21 mouse cellular contexts compared by ENCODE assay signal in the genomic region with DNA sequence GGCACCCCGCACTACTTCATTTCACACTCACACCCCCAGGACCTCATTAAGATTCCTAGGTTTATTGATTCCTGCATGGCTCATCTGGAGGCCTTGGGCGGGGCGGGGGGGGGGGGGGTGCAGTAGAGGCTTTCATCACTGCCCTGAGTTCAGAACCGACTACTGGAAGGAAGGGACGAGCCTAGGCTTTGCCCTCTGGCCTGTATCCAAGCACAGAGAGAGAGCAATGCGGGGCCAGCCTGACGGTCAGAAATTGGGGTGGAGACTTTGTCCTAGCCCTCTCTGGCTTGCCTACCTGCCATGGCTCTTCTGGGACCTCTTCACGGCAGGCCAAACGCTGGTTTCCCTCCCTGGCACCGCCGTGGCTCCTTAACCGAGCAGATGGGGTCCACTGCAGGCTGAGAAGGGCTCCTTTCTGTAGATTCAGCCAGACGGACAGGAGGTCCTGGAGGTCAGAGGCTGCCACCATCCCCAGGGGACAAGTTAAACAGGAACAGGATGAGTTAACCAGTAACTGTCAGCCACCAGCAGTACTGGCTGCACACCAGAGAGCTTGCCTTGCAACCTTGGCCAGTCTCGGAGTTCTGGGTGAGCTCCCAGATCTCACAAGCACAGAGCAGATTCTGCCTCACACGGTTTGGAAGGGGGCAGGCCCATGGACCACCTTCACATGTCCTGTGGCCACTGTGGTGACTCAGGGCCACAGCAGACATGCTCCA. TPM values are rescaled to one million over a fixed set of nuclear protein-coding genes. Genes with fewer than 3 reads are reported as not detected.
DNase-seq lines count a peak whose midpoint lies in the region; ATAC-seq and TF ChIP-seq lines count a peak whose summit lies in the region.
"Had no signal": no experiment of that assay in that cellular context is flagged by ENCODE, and none has a peak within 500 bp of the region (broad histone marks: within the 10 kb centered on the region; RNA-seq: fewer than 3 reads in every experiment).

No protein-coding gene starts in this region.

- H3K27ac ChIP-seq in neural tube, embryonic 14.5 days (ENCODE audit: low read depth, low read length), result no peak overlapping the region
- H3K27ac ChIP-seq in kidney, embryonic 16.5 days (ENCODE audit: low read length), result peak overlapping the region; percentile 93
- peak overlapping the region; percentile 97 for H3K27ac ChIP-seq in liver, adult 2 months (replicated peaks; ENCODE audit: insufficient read depth, low read depth, low read length)
- no peak overlapping the region for H3K27ac ChIP-seq in hindbrain, embryonic 13.5 days
- H3K27ac ChIP-seq in forebrain, embryonic 15.5 days (replicated peaks), result no peak overlapping the region
- H3K27ac ChIP-seq: hindbrain, embryonic 15.5 days; left cerebral cortex, adult 2 months; limb, embryonic 12.5 days; midbrain, embryonic 10.5 days had no signal

- no peak for ATAC-seq in neural tube, embryonic 14.5 days (ENCODE audit: low read depth)
- ATAC-seq in kidney, embryonic 16.5 days (ENCODE audit: low FRiP score, low TSS enrichment), result peak; percentile 68
- no peak for ATAC-seq in hindbrain, embryonic 13.5 days (ENCODE audit: low FRiP score)
- ATAC-seq in forebrain, embryonic 15.5 days (replicated peaks), result no peak
- ATAC-seq: forebrain, embryonic 14.5 days had no signal

- 57% methylated on average over 15 of the region's 15 CpGs for WGBS in neural tube, embryonic 14.5 days
- 49% methylated on average over 15 of the region's 15 CpGs for whole genome bisulfite sequencing in kidney, embryonic 16.5 days
- WGBS in liver, adult 2 months, result 24% methylated on average over 15 of the region's 15 CpGs
- WGBS in hindbrain, embryonic 13.5 days, result 56% methylated on average over 15 of the region's 15 CpGs
- WGBS in forebrain, embryonic 15.5 days, result 71% methylated on average over 15 of the region's 15 CpGs

- no peaks in the 10 kb centered on the region for H3K9me3 ChIP-seq in neural tube, embryonic 14.5 days (ENCODE audit: control insufficient read depth, low read length)
- H3K9me3 ChIP-seq in kidney, embryonic 16.5 days (ENCODE audit: low read length), result no peaks in the 10 kb centered on the region
- no peaks in the 10 kb centered on the region for H3K9me3 ChIP-seq in hindbrain, embryonic 13.5 days
- H3K9me3 ChIP-seq in forebrain, embryonic 15.5 days, result no peaks in the 10 kb centered on the region
- H3K9me3 ChIP-seq: G1E; hindbrain, embryonic 15.5 days; limb, embryonic 12.5 days; midbrain, embryonic 10.5 days had no signal

- no peak overlapping the region for H3K4me3 ChIP-seq in neural tube, embryonic 14.5 days (ENCODE audit: low read depth, low read length)
- peak overlapping the region; percentile 12; the same call in 1 of the 2 replicates for H3K4me3 ChIP-seq in kidney, embryonic 16.5 days (ENCODE audit: low read length)
- H3K4me3 ChIP-seq in liver, adult 2 months (ENCODE audit: insufficient read depth, low read depth, low read length), result peak overlapping the region; percentile 65
- H3K4me3 ChIP-seq in hindbrain, embryonic 13.5 days, result no peak overlapping the region
- no peak overlapping the region for H3K4me3 ChIP-seq in forebrain, embryonic 15.5 days
- H3K4me3 ChIP-seq: heart, adult 2 months; hindbrain, embryonic 15.5 days; left cerebral cortex, adult 2 months; limb, embryonic 12.5 days; midbrain, embryonic 10.5 days had no signal

- no peaks in the 10 kb centered on the region for H3K36me3 ChIP-seq in neural tube, embryonic 14.5 days (ENCODE audit: control insufficient read depth, insufficient read depth, low read length)
- no peaks in the 10 kb centered on the region for H3K36me3 ChIP-seq in kidney, embryonic 16.5 days (ENCODE audit: insufficient read depth, low read length)
- no peaks in the 10 kb centered on the region for H3K36me3 ChIP-seq in liver, adult 2 months (ENCODE audit: control insufficient read depth, insufficient read depth, low read length)
- no peaks in the 10 kb centered on the region for H3K36me3 ChIP-seq in hindbrain, embryonic 13.5 days
- no peaks in the 10 kb centered on the region for H3K36me3 ChIP-seq in forebrain, embryonic 15.5 days
- H3K36me3 ChIP-seq: hindbrain, embryonic 15.5 days; limb, embryonic 12.5 days; midbrain, embryonic 10.5 days had no signal

- peaks cover 7% of the 10 kb centered on the region for H3K27me3 ChIP-seq in neural tube, embryonic 14.5 days (ENCODE audit: control insufficient read depth, insufficient read depth, low read length)
- peaks cover 7% of the 10 kb centered on the region; the same call in 1 of the 2 replicates for H3K27me3 ChIP-seq in kidney, embryonic 16.5 days (ENCODE audit: insufficient read depth, low read length)
- H3K27me3 ChIP-seq in liver, adult 2 months (ENCODE audit: control insufficient read depth, insufficient read depth, low read length), result no peaks in the 10 kb centered on the region
- H3K27me3 ChIP-seq in hindbrain, embryonic 13.5 days, result peaks cover 72% of the 10 kb centered on the region
- peaks cover 16% of the 10 kb centered on the region for H3K27me3 ChIP-seq in forebrain, embryonic 15.5 days

- no peaks in the 10 kb centered on the region for H3K79me2 ChIP-seq in liver, adult 2 months (ENCODE audit: control insufficient read depth, insufficient read depth, low read length)

- H3K4me1 ChIP-seq in neural tube, embryonic 14.5 days (ENCODE audit: control insufficient read depth, insufficient read depth, low read length), result 0 out of 2 replicates have a peak, but pooled peaks cover 2% of the 10 kb centered on the region
- peaks cover 23% of the 10 kb centered on the region for H3K4me1 ChIP-seq in kidney, embryonic 16.5 days (ENCODE audit: insufficient read depth, low read length)
- H3K4me1 ChIP-seq in liver, adult 2 months (ENCODE audit: control insufficient read depth, insufficient read depth, low read length), result peaks cover 18% of the 10 kb centered on the region
- H3K4me1 ChIP-seq in hindbrain, embryonic 13.5 days (replicated peaks), result peaks cover 15% of the 10 kb centered on the region
- peaks cover 9% of the 10 kb centered on the region; the same call in 1 of the 2 replicates for H3K4me1 ChIP-seq in forebrain, embryonic 15.5 days

- peak; percentile 37; the same call in 1 of the 2 replicates for TF ChIP-seq POLR2A in liver, adult 2 months (IDR thresholded peaks at IDR 0.05; ENCODE audit: extremely low read depth, insufficient read depth, low read length)

- no peak overlapping the region for H3K4me2 ChIP-seq in neural tube, embryonic 14.5 days (ENCODE audit: low read depth, low read length)
- H3K4me2 ChIP-seq in kidney, embryonic 16.5 days (replicated peaks; ENCODE audit: low read depth, low read length), result peak overlapping the region; percentile 36
- H3K4me2 ChIP-seq in hindbrain, embryonic 13.5 days, result no peak overlapping the region
- H3K4me2 ChIP-seq in forebrain, embryonic 15.5 days (replicated peaks), result no peak overlapping the region
- H3K4me2 ChIP-seq: hindbrain, embryonic 15.5 days; limb, embryonic 12.5 days had no signal

- no peak for TF ChIP-seq CTCF in liver, adult 2 months (IDR thresholded peaks at IDR 0.05; ENCODE audit: low read depth, low read length)

- H3K9ac ChIP-seq in neural tube, embryonic 14.5 days (replicated peaks; ENCODE audit: low read depth, low read length), result 0 out of 2 replicates have a peak overlapping the region, but pooled peaks have one; percentile 21
- peak overlapping the region; percentile 41 for H3K9ac ChIP-seq in kidney, embryonic 16.5 days (replicated peaks; ENCODE audit: low read length)
- H3K9ac ChIP-seq in liver, adult 2 months (ENCODE audit: low read depth, low read length), result peak overlapping the region; percentile 72
- no peak overlapping the region for H3K9ac ChIP-seq in hindbrain, embryonic 13.5 days
- no peak overlapping the region for H3K9ac ChIP-seq in forebrain, embryonic 15.5 days (replicated peaks)
- H3K9ac ChIP-seq: hindbrain, embryonic 15.5 days; limb, embryonic 12.5 days had no signal

- no peak for DNase-seq in neural tube, embryonic 10.5 days (ENCODE audit: extremely low spot score, low spot score)
- peak; percentile 94 for DNase-seq in liver, adult 2 months (ENCODE audit: extremely low read depth, low read depth, low spot score)
- no peak for DNase-seq in frontal cortex, postnatal 36 days (ENCODE audit: low spot score in 2 of 2)
- DNase-seq in spleen, adult 18-20 months, result no peak
- DNase-seq: adrenal gland, postnatal 25 days; cerebellum, adult 9-10 months; heart, adult 2 months; lung, postnatal 10 days; right cerebral cortex, adult 18-20 months had no signal

RNA-seq across cellular contexts. Expression of a gene that starts 5.7 kb away (rescaled TPM):
- 1.2 and 2.2 TPM in 2 replicates for polyA plus RNA-seq in neural tube, embryonic 14.5 days (2014; fragmentation: Nextera tagmentation; extraction: Ambion mirVana)
- 37.7 and 45.2 TPM in 2 replicates for polyA plus RNA-seq in kidney, embryonic 16.5 days (2015; fragmentation: Nextera tagmentation; extraction: Ambion mirVana)
- total RNA-seq in liver, adult 2 months (2014; rRNA removed), result 21.8 and 28.5 TPM in 2 replicates
- polyA plus RNA-seq in liver, adult 2 months (2012; rRNA removed), result 42.4 and 42.5 TPM in 2 replicates
- 1.7 and 2.9 TPM in 2 replicates for polyA plus RNA-seq in hindbrain, embryonic 13.5 days (2015; fragmentation: Nextera tagmentation; extraction: Ambion mirVana)
- 1.8 and 2.0 TPM in 2 replicates for polyA plus RNA-seq in forebrain, embryonic 15.5 days (2015; fragmentation: Nextera tagmentation; extraction: Ambion mirVana)

RNA-seq across cellular contexts. Expression of a gene that starts 16.6 kb away (rescaled TPM):
- polyA plus RNA-seq in neural tube, embryonic 14.5 days (2014; fragmentation: Nextera tagmentation; extraction: Ambion mirVana), result not detected in 2 replicates
- polyA plus RNA-seq in kidney, embryonic 16.5 days (2015; fragmentation: Nextera tagmentation; extraction: Ambion mirVana), result 9.2 and 10.5 TPM in 2 replicates
- total RNA-seq in liver, adult 2 months (2014; rRNA removed), result 0.60 and 0.83 TPM in 2 replicates
- 1.9 and 2.0 TPM in 2 replicates for polyA plus RNA-seq in liver, adult 2 months (2012; rRNA removed)
- 0.27 and 0.32 TPM in 2 replicates for polyA plus RNA-seq in hindbrain, embryonic 13.5 days (2015; fragmentation: Nextera tagmentation; extraction: Ambion mirVana)
- not detected in 2 replicates for polyA plus RNA-seq in forebrain, embryonic 15.5 days (2015; fragmentation: Nextera tagmentation; extraction: Ambion mirVana)
- total RNA-seq: G1E; gastrocnemius, adult 18-20 months; layer of hippocampus, adult 8-10 months; left cerebral cortex, adult 2 months had no signal
- polyA plus RNA-seq: forebrain, embryonic 14.5 days; G1E had no signal

RNA-seq across cellular contexts. Expression of a gene that starts 23.0 kb away (rescaled TPM):
- polyA plus RNA-seq in neural tube, embryonic 14.5 days (2014; fragmentation: Nextera tagmentation; extraction: Ambion mirVana), result 0.14 and 0.63 TPM in 2 replicates
- 8.0 and 8.6 TPM in 2 replicates for polyA plus RNA-seq in kidney, embryonic 16.5 days (2015; fragmentation: Nextera tagmentation; extraction: Ambion mirVana)
- not detected in 2 replicates for total RNA-seq in liver, adult 2 months (2014; rRNA removed)
- polyA plus RNA-seq in liver, adult 2 months (2012; rRNA removed), result 0.09 and 0.13 TPM in 2 replicates
- 0.09 TPM in 1 of 2 replicates, not detected in the other for polyA plus RNA-seq in hindbrain, embryonic 13.5 days (2015; fragmentation: Nextera tagmentation; extraction: Ambion mirVana)
- polyA plus RNA-seq in forebrain, embryonic 15.5 days (2015; fragmentation: Nextera tagmentation; extraction: Ambion mirVana), result 0.09 TPM in 1 of 2 replicates, not detected in the other
- total RNA-seq: gastrocnemius, adult 18-20 months; layer of hippocampus, adult 8-10 months; left cerebral cortex, adult 2 months had no signal
- polyA plus RNA-seq: forebrain, embryonic 14.5 days; G1E had no signal

RNA-seq across cellular contexts. Expression of a gene that starts 27.5 kb away (rescaled TPM):
- 71.7 and 80.8 TPM in 2 replicates for polyA plus RNA-seq in neural tube, embryonic 14.5 days (2014; fragmentation: Nextera tagmentation; extraction: Ambion mirVana)
- 85.5 and 86.7 TPM in 2 replicates for polyA plus RNA-seq in kidney, embryonic 16.5 days (2015; fragmentation: Nextera tagmentation; extraction: Ambion mirVana)
- 5.2 and 5.4 TPM in 2 replicates for total RNA-seq in liver, adult 2 months (2014; rRNA removed)
- 10.7 and 13.5 TPM in 2 replicates for polyA plus RNA-seq in liver, adult 2 months (2012; rRNA removed)
- polyA plus RNA-seq in hindbrain, embryonic 13.5 days (2015; fragmentation: Nextera tagmentation; extraction: Ambion mirVana), result 79.8 and 83.6 TPM in 2 replicates
- polyA plus RNA-seq in forebrain, embryonic 15.5 days (2015; fragmentation: Nextera tagmentation; extraction: Ambion mirVana), result 74.5 TPM in 2 replicates

RNA-seq across cellular contexts. Expression of a gene that starts 33.7 kb away (rescaled TPM):
- 34.8 and 36.6 TPM in 2 replicates for polyA plus RNA-seq in neural tube, embryonic 14.5 days (2014; fragmentation: Nextera tagmentation; extraction: Ambion mirVana)
- 13.2 and 13.9 TPM in 2 replicates for polyA plus RNA-seq in kidney, embryonic 16.5 days (2015; fragmentation: Nextera tagmentation; extraction: Ambion mirVana)
- 0.09 TPM in 1 of 2 replicates, not detected in the other for total RNA-seq in liver, adult 2 months (2014; rRNA removed)
- 0.04 and 0.10 TPM in 2 replicates for polyA plus RNA-seq in liver, adult 2 months (2012; rRNA removed)
- polyA plus RNA-seq in hindbrain, embryonic 13.5 days (2015; fragmentation: Nextera tagmentation; extraction: Ambion mirVana), result 44.8 and 47.2 TPM in 2 replicates
- polyA plus RNA-seq in forebrain, embryonic 15.5 days (2015; fragmentation: Nextera tagmentation; extraction: Ambion mirVana), result 47.3 and 50.0 TPM in 2 replicates
- total RNA-seq: G1E; gastrocnemius, adult 18-20 months had no signal
- polyA plus RNA-seq: G1E had no signal

Comparison
In these comparisons a context has a peak if more than half of its experiments do, and no peak if none do; other contexts are left out.
1. H3K27ac ChIP-seq: peak in kidney, embryonic 16.5 days (single experiment) and liver, adult 2 months (single experiment); none in neural tube, embryonic 14.5 days (single experiment), hindbrain, embryonic 13.5 days (single experiment) and forebrain, embryonic 15.5 days (single experiment).
2. H3K4me3 ChIP-seq: peak in kidney, embryonic 16.5 days (single experiment) and liver, adult 2 months (single experiment); none in neural tube, embryonic 14.5 days (single experiment), hindbrain, embryonic 13.5 days (single experiment) and forebrain, embryonic 15.5 days (single experiment).
3. H3K9ac ChIP-seq: peak in neural tube, embryonic 14.5 days (single experiment), kidney, embryonic 16.5 days (single experiment) and liver, adult 2 months (single experiment); none in hindbrain, embryonic 13.5 days (single experiment) and forebrain, embryonic 15.5 days (single experiment).